Mouse (Mus musculus) telencephalon, adult 2 months (tissue): ENCODE results near the gene Bcl11b.

Experiments used
- DNase-seq: peaks from one replicate; pipeline ENCODE4 v3.0.0-alpha.2; 2011; ENCODE audit warnings: low read depth, low spot score

Bcl11b gene

DNA sequence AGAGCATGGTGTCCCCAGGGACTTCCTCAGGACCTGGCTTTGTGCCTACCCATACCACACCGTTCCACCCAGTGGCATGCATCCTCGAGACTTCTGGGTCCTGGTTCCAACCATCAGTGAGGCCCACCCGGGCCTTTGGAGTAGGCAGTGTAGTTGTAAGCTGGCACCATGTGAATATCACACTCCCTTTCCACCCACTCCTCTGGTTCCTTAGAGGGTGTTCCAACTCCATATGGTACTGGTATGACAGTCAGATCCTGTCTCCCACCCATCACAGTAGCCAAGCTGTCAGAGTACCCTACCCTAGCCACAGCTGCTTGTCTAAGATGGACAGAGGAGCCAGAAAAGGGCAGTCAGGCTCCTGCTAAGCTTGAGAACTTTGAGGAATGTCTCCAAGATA lies 112.0 kb downstream of the Bcl11b start:
- DNase-seq = peak; percentile 35

- DNase-seq = no peak
Observed at GRCm38 (mm10) chr12:107890326-107890725, 113.1 kb downstream of the Bcl11b start.

- no peak for DNase-seq
Observed at GRCm38 (mm10) chr12:107889841-107890240, 113.6 kb downstream of the Bcl11b start.

DNA sequence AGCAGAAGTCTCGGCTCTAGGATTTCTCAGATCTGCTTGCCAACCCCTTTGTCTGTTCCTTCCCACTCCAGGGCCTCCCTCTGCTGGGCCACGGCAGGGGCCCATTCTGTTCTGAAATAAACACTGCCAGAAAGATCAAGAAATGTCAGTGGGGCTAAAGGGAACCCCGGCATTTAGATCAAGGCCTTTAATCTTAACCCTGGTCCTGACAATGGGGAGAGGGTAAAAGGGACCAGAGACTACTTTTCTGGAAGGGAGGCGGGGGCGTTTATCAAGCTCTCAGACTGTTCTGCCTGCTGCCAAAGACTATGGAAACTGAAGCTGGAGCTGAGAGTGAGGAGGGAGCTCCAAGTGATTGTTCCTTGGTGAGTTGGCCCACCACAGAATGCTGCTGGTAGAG lies 114.8 kb downstream of the Bcl11b start:
- peak; percentile 27 for DNase-seq

DNA sequence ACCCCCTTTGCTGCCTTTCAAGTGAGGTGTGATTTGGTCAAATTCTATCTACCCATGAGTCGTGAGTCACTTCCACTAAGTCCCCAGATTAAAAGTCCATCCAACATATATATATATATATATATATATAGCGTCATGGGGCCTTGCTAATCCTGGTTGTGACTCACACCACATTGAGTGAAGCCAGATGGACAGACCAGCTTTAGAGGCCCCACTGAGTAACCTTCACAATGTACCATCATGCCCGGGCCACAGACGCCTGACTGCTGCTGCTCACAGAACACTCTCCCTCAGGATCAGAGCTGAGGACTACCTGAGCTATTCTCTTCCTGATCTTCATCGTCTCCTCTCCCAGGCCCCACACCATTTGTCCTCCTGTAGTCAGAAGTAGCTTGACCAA lies 115.4 kb downstream of the Bcl11b start:
- DNase-seq = no peak

- no peak for DNase-seq
Observed at GRCm38 (mm10) chr12:107887621-107888020, 115.8 kb downstream of the Bcl11b start.

- DNase-seq = no peak
Observed at GRCm38 (mm10) chr12:107884330-107885065, 118.9 kb downstream of the Bcl11b start.

DNA sequence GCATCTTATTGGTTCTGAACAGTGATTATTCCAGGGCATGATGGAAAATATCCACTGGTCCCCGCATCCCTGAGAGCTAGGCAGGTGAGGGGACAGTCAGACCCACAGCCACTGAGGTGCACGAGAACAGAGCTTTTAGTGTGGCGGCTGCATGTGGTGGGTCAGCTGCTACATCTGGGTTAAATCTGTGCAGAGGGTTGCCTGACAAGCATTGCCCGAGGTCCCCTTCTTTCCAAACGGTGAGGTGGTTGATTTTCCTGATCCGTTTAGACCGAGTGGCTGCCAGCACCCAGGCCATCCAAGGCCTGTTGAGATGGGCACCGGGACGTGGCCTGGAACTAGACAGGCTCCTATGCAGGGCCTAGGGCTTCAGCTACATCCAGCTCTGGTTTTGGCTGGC lies 121.7 kb downstream of the Bcl11b start:
- no peak for DNase-seq

DNA sequence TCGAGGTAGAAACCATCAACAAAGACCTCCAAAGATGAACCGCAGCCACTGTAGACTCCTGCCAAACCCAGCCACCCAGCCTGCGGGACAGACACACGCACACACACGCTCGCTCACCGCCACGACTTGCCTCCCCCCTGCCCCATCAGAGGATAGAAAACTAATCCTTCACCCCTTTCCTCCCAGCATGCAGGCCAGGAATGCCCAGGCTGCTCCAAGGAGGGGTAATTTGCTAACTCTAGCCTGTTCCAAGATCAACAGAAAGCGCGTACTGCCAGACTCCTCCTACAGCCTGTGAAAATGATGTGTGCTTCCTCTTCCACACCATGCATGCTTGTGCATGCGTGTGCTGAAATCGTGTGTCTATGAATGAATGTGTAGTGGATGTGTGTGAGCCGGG lies 122.7 kb downstream of the Bcl11b start:
- no peak for DNase-seq

DNA sequence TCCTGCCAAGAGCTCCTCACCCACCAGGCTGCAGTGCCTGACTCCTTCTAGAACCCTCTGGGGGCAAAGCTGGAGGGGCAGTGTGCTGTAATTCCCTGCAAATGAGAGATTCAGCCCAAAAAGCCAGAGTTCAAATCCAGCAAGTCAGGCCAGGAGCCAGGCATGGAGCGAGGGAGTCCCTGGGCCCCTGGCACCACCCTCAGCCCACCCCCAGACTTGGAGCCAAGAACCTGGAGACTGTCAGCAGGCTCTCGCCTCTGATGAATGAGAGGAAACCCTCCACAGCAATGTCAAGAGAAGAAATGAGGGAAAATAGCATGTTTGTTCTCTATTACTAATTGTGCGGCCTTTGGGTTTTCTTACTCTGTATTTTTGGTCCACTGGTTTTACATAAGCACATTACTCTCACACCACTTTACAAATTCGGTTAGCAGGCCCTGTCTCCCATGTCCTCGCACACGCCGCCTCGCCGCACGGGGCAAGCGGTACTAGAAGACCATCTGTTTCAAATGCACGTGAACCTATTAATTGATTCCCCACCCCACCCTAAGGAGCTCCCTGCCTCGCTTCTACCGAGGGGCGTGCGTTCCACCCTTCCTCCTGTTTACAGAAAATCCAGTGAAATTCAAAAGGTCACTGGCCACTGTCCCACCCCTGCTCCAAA lies 124.2 kb downstream of the Bcl11b start:
- no peak for DNase-seq

GRCm38 (mm10) chr12:107876237-107876636 lies 127.2 kb downstream of the Bcl11b start:
- no peak for DNase-seq

DNA sequence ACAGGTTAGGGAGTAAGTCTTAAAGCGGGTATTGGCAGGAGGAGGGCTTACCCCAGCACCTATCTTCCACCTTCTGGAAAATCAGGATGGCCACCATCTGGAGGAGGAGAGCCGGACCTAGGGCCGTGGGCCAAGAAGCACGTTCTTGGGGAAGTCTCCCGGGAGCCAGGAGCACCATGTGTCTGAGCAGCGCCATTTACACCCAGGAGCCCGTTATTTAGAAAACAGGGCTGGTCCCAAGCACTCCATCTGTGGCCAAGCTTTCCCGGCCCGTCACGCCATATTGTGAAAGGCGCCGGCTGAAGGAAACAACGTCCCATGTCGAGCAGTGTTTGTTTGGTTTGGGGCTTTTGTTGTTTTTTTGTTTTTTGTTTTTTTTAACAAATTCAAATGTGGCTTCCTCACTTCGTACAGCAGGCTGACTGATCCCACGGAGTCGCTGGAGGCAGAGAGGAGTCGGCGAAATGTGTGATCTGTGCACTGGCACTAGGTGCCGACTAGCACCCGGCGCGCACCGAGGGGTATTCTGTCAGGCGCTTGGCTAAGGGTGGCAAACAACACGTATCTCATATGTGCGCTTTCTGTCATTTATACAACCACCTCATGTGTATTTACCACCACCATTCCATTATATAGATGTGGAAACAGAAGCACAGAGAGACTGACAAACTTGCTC lies 128.8 kb downstream of the Bcl11b start:
- no peak for DNase-seq

DNA sequence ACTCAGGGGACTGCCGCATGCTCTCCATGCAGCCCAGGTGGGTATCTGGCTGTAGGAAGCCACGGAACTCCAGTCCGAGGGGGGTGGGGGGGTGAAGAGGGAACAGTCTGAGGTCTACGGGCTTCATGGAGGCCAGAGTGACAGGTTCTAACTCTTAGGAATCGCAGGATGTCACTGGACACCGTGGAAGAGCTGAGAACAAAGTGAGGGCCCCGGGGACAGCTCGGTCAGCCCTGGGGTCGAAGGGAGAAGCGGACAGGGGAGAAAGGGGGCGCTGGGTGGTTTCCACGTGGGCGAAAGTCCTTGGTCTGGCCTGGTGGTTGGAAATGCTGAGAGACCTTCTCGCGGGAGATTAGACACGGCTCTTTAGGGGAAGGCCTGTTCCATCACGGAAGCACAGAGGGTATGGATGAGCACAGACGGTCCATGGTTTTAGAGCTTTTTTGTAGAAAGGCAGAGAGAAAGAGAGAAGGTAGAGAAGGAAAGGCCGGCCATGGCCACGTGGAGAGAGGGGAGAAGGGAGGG lies 133.8 kb downstream of the Bcl11b start:
- no peak for DNase-seq

GRCm38 (mm10) chr12:107868291-107868690 lies 135.1 kb downstream of the Bcl11b start:
- DNase-seq = no peak
